In genomic region chr11:104072591-104073183, GRCm38 (mm10) we compare ENCODE assay signal across 29 mouse cellular contexts. TPM values are rescaled to one million over a fixed set of nuclear protein-coding genes. Genes with fewer than 3 reads are reported as not detected.
DNase-seq lines count a peak whose midpoint lies in the region; ATAC-seq and TF ChIP-seq lines count a peak whose summit lies in the region.
"Had no signal": no experiment of that assay in that cellular context is flagged by ENCODE, and none has a peak within 500 bp of the region (broad histone marks: within the 10 kb centered on the region; RNA-seq: fewer than 3 reads in every experiment).

No protein-coding gene starts in this region.

- peak overlapping the region in 1 of 2 experiments; percentile 64; a peak in 3 of 4 replicates for H3K4me3 ChIP-seq in ES-E14 (ENCODE audit: insufficient read depth in 1 of 2, low read depth in 1 of 2, low read length in 2 of 2, poor library complexity in 1 of 2, severe bottlenecking in 1 of 2)
- H3K4me3 ChIP-seq in midbrain, embryonic 10.5 days, result no peak overlapping the region
- no peak overlapping the region for H3K4me3 ChIP-seq in hindbrain, embryonic 13.5 days
- H3K4me3 ChIP-seq: heart, embryonic 10.5 days; intestine, embryonic 15.5 days; left cerebral cortex, adult 2 months; limb, embryonic 10.5 days; liver, embryonic 15.5 days; lung, embryonic 15.5 days; midbrain, embryonic 12.5 days; neural tube, embryonic 13.5 days had no signal

- peak overlapping the region; percentile 43; the same call in 1 of the 2 replicates for H3K9ac ChIP-seq in ES-E14 (ENCODE audit: insufficient read depth, low read depth, low read length, poor library complexity, severe bottlenecking)
- H3K9ac ChIP-seq in hindbrain, embryonic 13.5 days, result no peak overlapping the region
- H3K9ac ChIP-seq: intestine, embryonic 15.5 days; liver, embryonic 15.5 days; lung, embryonic 15.5 days; midbrain, embryonic 12.5 days; neural tube, embryonic 13.5 days had no signal

- 95% methylated on average over 38 of the region's 38 CpGs for whole genome bisulfite sequencing in midbrain, embryonic 10.5 days
- 93% methylated on average over 38 of the region's 38 CpGs for WGBS in hindbrain, embryonic 13.5 days

- H3K4me2 ChIP-seq in hindbrain, embryonic 13.5 days, result no peak overlapping the region
- H3K4me2 ChIP-seq: intestine, embryonic 15.5 days; liver, embryonic 15.5 days; lung, embryonic 15.5 days; midbrain, embryonic 12.5 days; neural tube, embryonic 13.5 days had no signal

- DNase-seq in ES-E14 (ENCODE audit: low read depth, low spot score) (no peak), ZHBTc4 (ENCODE audit: low read depth, low spot score) (peak; percentile 39)
- no peak for DNase-seq in heart, adult 18-20 months
- DNase-seq in spleen, postnatal 10 days (ENCODE audit: low spot score in 2 of 2), result no peak
- no peak for DNase-seq in midbrain, embryonic 10.5 days (ENCODE audit: low spot score)
- DNase-seq: cerebellum, adult 11-12 months; cerebellum, postnatal 10 days; kidney, adult 8-10 months; kidney, postnatal 10 days; liver; lung, postnatal 36 days; right cerebral cortex, adult 18-20 months; thymus, postnatal 14 days had no signal

- no peaks in the 10 kb centered on the region for H3K9me3 ChIP-seq in ES-E14 (ENCODE audit: control insufficient read depth, insufficient read depth, low read depth, low read length)
- H3K9me3 ChIP-seq in midbrain, embryonic 10.5 days (replicated peaks), result no peaks in the 10 kb centered on the region
- no peaks in the 10 kb centered on the region for H3K9me3 ChIP-seq in hindbrain, embryonic 13.5 days
- H3K9me3 ChIP-seq: heart, embryonic 10.5 days; intestine, embryonic 15.5 days; limb, embryonic 10.5 days; liver, embryonic 15.5 days; lung, embryonic 15.5 days; midbrain, embryonic 12.5 days; neural tube, embryonic 13.5 days had no signal

- no peak overlapping the region for H3K27ac ChIP-seq in ES-E14 (ENCODE audit: insufficient read depth, low read depth, low read length, poor library complexity, severe bottlenecking)
- H3K27ac ChIP-seq in midbrain, embryonic 10.5 days (replicated peaks), result no peak overlapping the region
- H3K27ac ChIP-seq in hindbrain, embryonic 13.5 days, result no peak overlapping the region
- H3K27ac ChIP-seq: heart, embryonic 10.5 days; intestine, embryonic 15.5 days; left cerebral cortex, adult 2 months; limb, embryonic 10.5 days; liver, embryonic 15.5 days; lung, embryonic 15.5 days; midbrain, embryonic 12.5 days; neural tube, embryonic 13.5 days had no signal

- no peaks in the 10 kb centered on the region for H3K4me1 ChIP-seq in ES-E14 (ENCODE audit: control insufficient read depth in 2 of 2, insufficient read depth in 2 of 2, low read length in 2 of 2, poor library complexity in 1 of 2)
- H3K4me1 ChIP-seq in midbrain, embryonic 10.5 days, result no peaks in the 10 kb centered on the region
- H3K4me1 ChIP-seq in hindbrain, embryonic 13.5 days (replicated peaks), result no peaks in the 10 kb centered on the region
- H3K4me1 ChIP-seq: heart, embryonic 10.5 days; intestine, embryonic 15.5 days; limb, embryonic 10.5 days; liver, embryonic 15.5 days; lung, embryonic 15.5 days; midbrain, embryonic 12.5 days had no signal

- peak; percentile 47; the same call in 1 of the 2 replicates for ATAC-seq in megakaryocyte-erythroid progenitor cell, adult 5-6 weeks (replicated peaks; ENCODE audit: low FRiP score, low TSS enrichment, poor library complexity, severe bottlenecking)
- ATAC-seq in hindbrain, embryonic 13.5 days (ENCODE audit: low FRiP score), result no peak
- ATAC-seq: hindbrain, embryonic 16.5 days; intestine, embryonic 15.5 days had no signal

- in situ Hi-C loops in ES-E14 (cut with MboI; ENCODE audit: low sequenced_read_pairs in 2 of 2, unreplicated experiment in 2 of 2), result no loop called here

- H3K36me3 ChIP-seq in ES-E14 (ENCODE audit: control insufficient read depth, insufficient read depth, low read length, poor library complexity, severe bottlenecking), result no peaks in the 10 kb centered on the region
- H3K36me3 ChIP-seq in midbrain, embryonic 10.5 days, result no peaks in the 10 kb centered on the region
- H3K36me3 ChIP-seq in hindbrain, embryonic 13.5 days, result no peaks in the 10 kb centered on the region
- H3K36me3 ChIP-seq: heart, embryonic 10.5 days; intestine, embryonic 15.5 days; limb, embryonic 10.5 days; liver, embryonic 15.5 days; lung, embryonic 15.5 days; midbrain, embryonic 12.5 days; neural tube, embryonic 13.5 days had no signal

- no peaks in the 10 kb centered on the region for H3K27me3 ChIP-seq in midbrain, embryonic 10.5 days (ENCODE audit: low read depth, poor library complexity, severe bottlenecking)
- no peaks in the 10 kb centered on the region for H3K27me3 ChIP-seq in hindbrain, embryonic 13.5 days
- H3K27me3 ChIP-seq: intestine, embryonic 15.5 days; liver, embryonic 15.5 days; lung, embryonic 15.5 days; midbrain, embryonic 12.5 days; neural tube, embryonic 13.5 days had no signal

TF ChIP-seq in ES-E14, 5 proteins besides CTCF, POLR2A, EP300 and RAD21:
- no peak for TF ChIP-seq ZC3H11A (IDR thresholded peaks at IDR 0.05; ENCODE audit: borderline replicate concordance, low read depth, low read length)
- TF ChIP-seq HCFC1 (IDR thresholded peaks at IDR 0.05; ENCODE audit: borderline replicate concordance, insufficient read depth, low read length), result no peak
- no peak for TF ChIP-seq MAFK (IDR thresholded peaks at IDR 0.05; ENCODE audit: insufficient read depth, low read depth, low read length)
- no peak for TF ChIP-seq ZNF384 (IDR thresholded peaks at IDR 0.05; ENCODE audit: low read depth, low read length)
- TF ChIP-seq CHD2 (IDR thresholded peaks at IDR 0.05; ENCODE audit: low read depth, low read length), result no peak

RNA-seq across cellular contexts. Expression of gene Crhr1, which starts 60.0 kb away (rescaled TPM):
- total RNA-seq in ES-E14 (2012; rRNA removed), result 0.09 and 0.11 TPM in 2 replicates
- not detected in 2 replicates for total RNA-seq in megakaryocyte-erythroid progenitor cell, adult 5-6 weeks (2014; fragmentation: Nextera tagmentation)
- not detected in 2 replicates for total RNA-seq in megakaryocyte-erythroid progenitor cell, adult 5-6 weeks (2017)
- total RNA-seq in heart, adult 18-20 months (2021), result not detected
- polyA plus RNA-seq in midbrain, embryonic 10.5 days (2016; fragmentation: Nextera tagmentation; extraction: Ambion mirVana), result 0.10 and 0.12 TPM in 2 replicates
- polyA plus RNA-seq in hindbrain, embryonic 13.5 days (2015; fragmentation: Nextera tagmentation; extraction: Ambion mirVana), result 4.9 and 5.3 TPM in 2 replicates
- total RNA-seq: gastrocnemius, adult 18-20 months; gastrocnemius, postnatal 4 days; hematopoietic stem cell, adult 5-6 weeks had no signal
- polyA plus RNA-seq: C2C12; heart, embryonic 16.5 days; liver, embryonic 15.5 days; lung, embryonic 15.5 days had no signal
